Mouse (Mus musculus) heart, postnatal 10 days (tissue): ENCODE measurements around the gene Rpl27a. TPM values are rescaled to one million over a fixed set of nuclear protein-coding genes. Genes with fewer than 3 reads are reported as not detected.

Experiments used
- DNase-seq, 2 experiments: peaks; one replicate each; pipeline ENCODE4 v3.0.0; 2021
- intact Hi-C: fragments of 180-260 bp; cut with DNase I; formaldehyde crosslinking; loops from one replicate; pipeline ENCODE4 v1.15.1; 2025
- microRNA-seq, 2 experiments: library from miRNA; unstranded; fragments of <30 nt; microRNA quantifications; one replicate each; pipeline ENCODE4 v1.2.0; 2022
- total RNA-seq, 2 experiments: library from RNA; stranded (reverse); gene quantifications; 2 replicates each; pipeline ENCODE4 v1.2.3; 2021

The Rpl27a gene
- total RNA-seq, 2 experiments from 2014 or later: 117 to 118 TPM

DNA sequence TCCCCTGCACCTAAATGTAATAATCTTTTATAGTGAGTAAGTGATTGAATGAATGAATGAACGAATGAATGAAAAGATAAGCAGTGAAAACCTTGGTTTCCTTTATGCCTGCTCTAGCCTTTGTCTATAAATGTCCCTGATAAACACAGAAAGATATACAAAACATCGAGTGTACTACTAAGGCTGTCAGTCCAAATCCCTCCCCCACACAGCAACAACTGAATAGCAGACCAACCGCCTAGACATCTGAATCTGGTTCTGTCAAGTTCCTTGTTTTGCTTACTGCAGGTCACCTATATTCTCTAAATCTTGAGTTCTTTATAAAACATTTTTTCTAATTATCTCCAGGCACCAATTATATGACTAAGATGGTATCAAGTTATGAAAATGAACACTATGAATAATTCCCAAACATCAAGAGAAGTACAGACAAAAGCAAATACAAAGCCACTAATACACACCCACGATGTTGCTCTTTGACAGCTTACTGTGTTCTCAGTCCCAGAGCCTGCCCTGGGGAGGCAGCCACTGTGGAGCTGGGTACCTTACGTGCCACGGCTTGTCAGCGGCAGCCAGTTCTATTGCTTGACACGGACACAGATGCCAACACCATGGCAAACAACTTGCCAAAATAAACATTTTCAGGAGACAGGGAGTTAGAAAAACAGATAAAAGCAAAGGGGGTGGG lies 42.7 kb downstream of the Rpl27a start:
- intact Hi-C loops: no loop called here
- DNase-seq: peak; percentile 38 to 52

DNA sequence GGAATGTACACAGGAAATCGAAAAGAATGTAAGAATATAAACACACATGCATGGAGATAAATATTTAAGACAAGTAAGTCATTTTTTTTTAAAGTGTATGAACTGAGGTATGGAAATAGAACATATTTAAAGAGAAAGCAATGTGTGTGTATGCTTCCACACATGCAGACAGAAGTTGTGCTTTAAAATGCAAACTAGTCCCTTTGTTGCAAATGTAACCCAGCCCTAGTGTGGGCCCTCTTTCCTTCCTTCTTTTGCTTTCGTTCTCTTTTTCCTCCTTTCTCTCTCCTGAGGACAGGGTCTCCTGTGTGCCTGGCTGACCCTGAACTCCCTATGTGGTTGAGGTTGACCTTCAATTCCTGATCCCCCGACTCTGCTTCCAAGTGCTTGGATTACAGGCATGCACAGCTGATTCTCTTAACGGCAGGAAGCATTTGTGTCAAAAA lies 43.2 kb downstream of the Rpl27a start:
- no peak for DNase-seq
- intact Hi-C loops: no loop called here

DNA sequence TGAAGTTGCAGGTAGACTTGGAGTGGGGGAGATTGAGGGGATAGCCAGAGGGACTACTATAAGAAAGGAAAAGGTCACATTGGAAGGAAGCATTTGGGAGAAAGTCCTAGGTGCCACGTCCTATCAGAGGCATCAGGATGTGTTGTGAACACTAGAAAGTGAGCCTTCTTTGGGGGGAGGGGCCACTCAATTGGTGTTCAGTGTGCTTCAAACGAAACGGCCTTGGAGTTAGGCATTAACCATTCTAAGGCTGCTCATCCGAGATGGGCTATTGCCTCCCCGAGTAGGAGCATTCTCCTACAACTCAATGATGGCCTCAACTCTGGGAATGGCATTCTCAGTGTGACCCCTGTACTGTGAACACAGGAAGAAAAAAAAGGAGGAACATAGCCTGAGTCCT lies 43.7 kb downstream of the Rpl27a start:
- no peak for DNase-seq
- intact Hi-C loops: no loop called here

DNA sequence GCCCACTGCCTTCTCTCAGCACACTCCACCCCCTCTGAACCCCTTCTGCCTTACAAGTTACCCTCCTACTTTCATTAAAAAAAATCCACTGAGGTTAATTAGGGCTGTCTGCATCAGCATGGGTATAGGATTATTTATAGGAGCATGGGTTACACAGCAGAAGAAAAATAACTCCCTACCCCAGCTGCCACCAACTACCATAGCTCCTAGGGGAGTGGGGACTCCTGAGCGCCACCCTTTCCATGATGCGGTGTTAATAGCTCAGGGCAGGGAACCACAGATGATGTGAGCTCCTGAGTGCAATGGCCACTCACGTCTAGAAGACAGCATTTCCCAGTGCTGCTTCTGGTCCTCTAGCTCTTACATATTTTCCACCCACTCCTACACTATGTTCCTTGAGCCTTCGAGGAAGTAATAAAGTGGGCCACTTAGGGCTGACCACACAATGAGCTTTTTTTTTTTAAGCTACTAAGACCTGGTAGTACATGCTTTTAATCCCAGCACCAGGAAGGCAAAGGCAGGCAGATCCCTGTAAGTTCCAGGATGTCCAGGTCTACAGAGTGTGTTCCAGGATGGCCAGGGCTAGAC lies 44.9 kb downstream of the Rpl27a start:
- no peak for DNase-seq
- intact Hi-C loops: no loop called here

DNA sequence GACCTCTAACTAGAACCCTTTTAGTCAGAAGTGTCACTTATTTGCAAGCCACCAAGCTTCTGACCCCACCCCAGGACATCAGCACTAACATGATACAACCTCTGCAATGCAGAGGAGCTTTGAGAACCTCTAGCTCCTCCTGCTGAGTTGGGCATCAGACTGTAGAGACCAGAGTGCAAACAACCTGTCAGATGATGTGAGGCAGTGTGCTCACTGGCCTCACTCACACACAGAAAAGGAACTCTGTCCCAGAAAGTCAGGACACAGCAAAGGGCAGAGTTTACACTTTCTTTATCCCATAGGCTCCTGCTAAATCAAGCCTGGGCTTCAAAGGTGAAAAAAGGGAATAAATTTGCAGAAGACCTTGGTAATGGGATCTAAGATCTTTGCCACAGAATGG lies 47.4 kb downstream of the Rpl27a start:
- intact Hi-C loops: no loop called here

DNA sequence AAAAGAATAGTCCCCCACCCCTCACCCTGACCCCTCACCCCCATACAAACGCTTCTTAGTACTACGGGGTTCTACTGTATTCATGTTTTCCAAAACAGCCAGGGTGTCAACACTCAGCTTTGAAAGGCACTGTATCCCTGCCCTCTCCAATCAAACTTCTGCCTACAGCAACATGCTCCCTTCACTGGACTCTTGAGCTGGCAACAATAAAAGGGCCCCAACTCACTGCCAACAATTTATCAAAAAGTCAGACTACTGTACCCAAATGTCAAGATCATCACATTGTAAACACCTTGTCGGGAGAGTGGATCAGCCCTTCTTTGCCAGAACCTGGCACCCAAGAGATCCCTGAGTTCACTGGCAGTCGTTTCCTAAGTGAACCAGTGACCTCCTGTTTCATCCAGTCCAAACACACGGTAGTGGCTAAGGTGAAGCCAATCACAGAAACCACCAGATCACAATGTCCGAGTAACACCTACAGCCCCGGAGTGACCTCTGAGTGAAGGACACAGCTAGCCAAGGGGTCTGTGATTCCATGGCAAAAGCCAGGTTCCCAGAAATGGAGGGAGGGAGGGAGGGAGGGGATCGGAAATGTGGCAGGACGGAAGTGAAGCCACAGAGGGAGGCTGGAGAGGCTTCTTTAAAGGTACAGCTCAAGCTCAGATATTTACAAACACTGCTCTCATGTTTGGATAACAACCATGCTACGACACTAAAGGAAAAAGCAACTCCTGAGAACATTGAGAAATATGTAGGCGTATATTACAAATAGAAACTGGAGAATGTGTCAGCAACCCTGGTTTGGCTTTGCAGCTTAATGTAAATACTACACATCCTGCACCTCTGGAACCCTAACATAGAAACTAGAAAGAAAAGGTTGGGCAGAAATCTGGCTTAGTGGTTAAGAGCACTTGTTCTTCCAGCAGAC lies 48.2 kb downstream of the Rpl27a start:
- intact Hi-C loops: no loop called here
- no peak for DNase-seq

More for the DNA sequence above, 47.4 kb downstream of the Rpl27a start:
- no peak for DNase-seq

DNA sequence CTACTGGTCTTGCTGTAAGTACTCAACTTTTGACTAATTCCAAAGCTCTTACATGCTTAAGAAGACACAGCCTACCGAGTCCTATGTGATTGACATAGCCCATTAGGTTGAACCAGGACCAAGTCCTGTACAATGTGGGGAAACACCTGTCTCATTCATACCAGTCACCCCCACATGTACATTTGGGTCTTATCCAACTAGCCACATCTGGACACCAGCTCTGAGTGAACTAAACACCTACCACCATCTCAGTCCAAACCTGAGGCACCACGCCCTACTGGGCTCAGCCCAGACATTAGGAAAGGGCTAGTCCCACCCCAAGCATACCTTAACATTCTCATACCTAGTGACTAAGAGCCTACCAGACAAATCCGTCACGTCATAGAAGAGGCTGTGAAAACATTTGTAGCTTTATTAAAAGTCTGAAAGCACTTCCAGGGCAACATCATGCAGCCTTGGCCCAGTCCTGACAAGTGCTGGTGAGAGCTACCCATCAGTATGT lies 49.5 kb downstream of the Rpl27a start:
- intact Hi-C loops: no loop called here

More for the DNA sequence above, 49.5 kb downstream of the Rpl27a start:
- no peak for DNase-seq

Small RNA genes lying within 50 kb of the gene (microRNA-seq; reads per million reads assigned to microRNA genes)
- gene Gm47284: 0 reads per million in 2 experiments

Other genes starting within 250 kb of the Rpl27a start
- not detected for gene Stk33, start 80.1 kb upstream of the Rpl27a start, total RNA-seq
- gene Trim66, start 11.0 kb upstream of the Rpl27a start, total RNA-seq: under 1 TPM; 0.10 to 0.12 TPM
- 10 to 100 TPM; 52.6 to 58.4 TPM for gene St5, start 184.5 kb downstream of the Rpl27a start, total RNA-seq
- 10 to 100 TPM; 18.1 to 18.8 TPM for gene Akip1, start 184.5 kb downstream of the Rpl27a start, total RNA-seq
- gene BC051019, start 204.7 kb downstream of the Rpl27a start, total RNA-seq: not detected
- gene Ascl3, start 212.6 kb downstream of the Rpl27a start, total RNA-seq: not detected
- 10 to 100 TPM; 36.7 to 37.7 TPM for gene Tmem9b, start 233.7 kb downstream of the Rpl27a start, total RNA-seq